In genomic region chr3:131737461-131737860, GRCm38 (mm10) we compare ENCODE assay signal across 16 mouse cellular contexts.
DNase-seq lines count a peak whose midpoint lies in the region; ATAC-seq and TF ChIP-seq lines count a peak whose summit lies in the region.
"Had no signal": no experiment of that assay in that cellular context is flagged by ENCODE, and none has a peak within 500 bp of the region (broad histone marks: within the 10 kb centered on the region; RNA-seq: fewer than 3 reads in every experiment).

No protein-coding gene starts in this region.

- no peak for TF ChIP-seq CTCF in lung, postnatal 0 days (IDR thresholded peaks at IDR 0.05)
- no peak for TF ChIP-seq CTCF in lung, adult 2 months (IDR thresholded peaks at IDR 0.05; ENCODE audit: insufficient read depth, low read length)

- TF ChIP-seq EP300 in lung, postnatal 0 days (IDR thresholded peaks at IDR 0.05): no peak

- no peaks in the 10 kb centered on the region for H3K9me3 ChIP-seq in lung, postnatal 0 days (ENCODE audit: low read length)
- H3K9me3 ChIP-seq: limb, embryonic 15.5 days; stomach, embryonic 15.5 days had no signal

- TF ChIP-seq POLR2A in lung, adult 2 months (IDR thresholded peaks at IDR 0.05; ENCODE audit: borderline replicate concordance, extremely low read depth, low read depth, low read length): no peak

- intact Hi-C loops in gastrocnemius, postnatal 14 days (cut with DNase I; ENCODE audit: low total_unique reads): no loop called here
- intact Hi-C loops in gastrocnemius, postnatal 36 days (cut with DNase I): no loop called here

- peak; percentile 8 for DNase-seq in gastrocnemius, postnatal 14 days
- DNase-seq in gastrocnemius, postnatal 36 days: no peak
- DNase-seq in lung, postnatal 0 days (ENCODE audit: low spot score): no peak
- DNase-seq in lung, adult 2 months: no peak
- DNase-seq in adrenal gland, postnatal 36 days: peak; percentile 51 to 60
- DNase-seq in lung, postnatal 14 days: peak; percentile 15
- DNase-seq in layer of hippocampus, postnatal 14 days (ENCODE audit: low spot score in 2 of 2): no peak
- DNase-seq: heart, adult 2 months; heart, postnatal 14 days; layer of hippocampus, adult 9-11 months; thymus, postnatal 4 days had no signal

- no peak overlapping the region for H3K4me2 ChIP-seq in lung, postnatal 0 days (replicated peaks; ENCODE audit: low read depth, low read length)
- H3K4me2 ChIP-seq: stomach, embryonic 15.5 days had no signal

- 0 out of 2 replicates have a peak, but pooled peaks have one; percentile 9 for ATAC-seq in lung, postnatal 0 days
- ATAC-seq: activated CD4-positive, CD25-positive, alpha-beta regulatory T cell, adult 4 months had no signal

- no peak overlapping the region for H3K4me3 ChIP-seq in lung, postnatal 0 days (ENCODE audit: low read depth, low read length)
- no peak overlapping the region for H3K4me3 ChIP-seq in lung, adult 2 months (replicated peaks; ENCODE audit: extremely low read depth, low read depth, low read length)
- H3K4me3 ChIP-seq: erythroblast, embryonic 14.5 days; heart, adult 2 months; myocyte; stomach, embryonic 15.5 days had no signal

- H3K27ac ChIP-seq in lung, postnatal 0 days (ENCODE audit: low read length): no peak overlapping the region
- H3K27ac ChIP-seq: heart, adult 2 months; limb, embryonic 15.5 days; stomach, embryonic 15.5 days had no signal

- WGBS in lung, postnatal 0 days: 37% methylated on average over 6 of the region's 6 CpGs
- 51% methylated on average over 6 of the region's 6 CpGs for WGBS in lung, adult 2 months

- no peaks in the 10 kb centered on the region for H3K4me1 ChIP-seq in lung, postnatal 0 days (ENCODE audit: insufficient read depth, low read depth, low read length)
- no peaks in the 10 kb centered on the region for H3K4me1 ChIP-seq in lung, adult 2 months (ENCODE audit: control insufficient read depth, insufficient read depth, low read length)
- H3K4me1 ChIP-seq: stomach, embryonic 15.5 days had no signal

- no peak overlapping the region for H3K9ac ChIP-seq in lung, postnatal 0 days (replicated peaks; ENCODE audit: low read depth)
- H3K9ac ChIP-seq: limb, embryonic 15.5 days; stomach, embryonic 15.5 days had no signal

- no peaks in the 10 kb centered on the region for H3K27me3 ChIP-seq in lung, postnatal 0 days (replicated peaks; ENCODE audit: insufficient read depth, low read length)
- H3K27me3 ChIP-seq: limb, embryonic 15.5 days; stomach, embryonic 15.5 days had no signal

- no peaks in the 10 kb centered on the region for H3K36me3 ChIP-seq in lung, postnatal 0 days (ENCODE audit: insufficient read depth, low read length)
- H3K36me3 ChIP-seq: limb, embryonic 15.5 days; stomach, embryonic 15.5 days had no signal

Comparison
In these comparisons a context has a peak if more than half of its experiments do, and no peak if none do; other contexts are left out.
1. DNase-seq: peak in gastrocnemius, postnatal 14 days (single experiment), adrenal gland, postnatal 36 days (2 of 2) and lung, postnatal 14 days (single experiment); none in gastrocnemius, postnatal 36 days (0 of 2), lung, postnatal 0 days (single experiment), lung, adult 2 months (single experiment) and layer of hippocampus, postnatal 14 days (0 of 2).